Mouse (Mus musculus): ENCODE measurements around the gene Phlpp2.

- TF ChIP-seq POLR2A (IDR thresholded peaks at IDR 0.05; ENCODE audit: control insufficient read depth, low read depth, low read length) (no peak), CTCF (IDR thresholded peaks at IDR 0.05; ENCODE audit: control insufficient read depth, insufficient read depth, insufficient replicate concordance, low read depth, low read length) (no peak)
These were observed 22.6 kb downstream of the Phlpp2 start for GRCm38 (mm10) chr8:109890794-109891585.
